Mouse (Mus musculus) heart, adult 2 months (tissue): Measurements from ENCODE around the gene Erv3.

Source experiments
- CTCF ChIP-seq: fragments of 200-600 bp; IDR thresholded peaks from 2 replicates; pipeline ENCODE4 v1.8.1; 2022; ENCODE audit warnings: antibody characterized with exemption, mild to moderate bottlenecking, moderate library complexity
- EP300 ChIP-seq: fragments of 200-500 bp; IDR thresholded peaks from 2 replicates; pipeline ENCODE4 v1.6.1; 2011; ENCODE audit warnings: low read depth, low read length, control low read depth; ENCODE audit not compliant: insufficient read depth
- POLR2A ChIP-seq: fragments of 200-500 bp; IDR thresholded peaks from 2 replicates; pipeline ENCODE4 v1.6.1; 2011; ENCODE audit warnings: mild to moderate bottlenecking, low read depth, low read length, control low read depth; ENCODE audit not compliant: insufficient read depth

DNA sequence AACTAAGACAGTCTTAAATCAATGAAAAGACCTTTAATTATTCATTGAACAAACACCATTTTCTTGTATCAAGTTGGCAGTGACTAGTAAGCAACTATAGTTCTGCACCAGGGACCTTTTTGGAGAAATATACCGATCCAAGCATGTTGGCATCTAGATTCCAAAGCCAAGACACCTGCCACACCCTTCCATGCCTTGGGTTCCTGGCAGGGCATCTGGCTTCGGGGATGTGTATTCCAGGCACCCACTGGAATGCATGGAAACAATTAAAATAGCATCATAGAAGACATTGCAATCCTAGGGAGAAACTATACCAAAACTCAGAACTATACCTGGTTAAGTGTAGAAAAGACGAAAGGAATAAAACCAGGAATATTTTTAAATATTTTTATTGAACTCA lies 46.7 kb upstream of the Erv3 start:
- TF ChIP-seq POLR2A (no peak), CTCF (no peak), EP300 (no peak)
